Mouse (Mus musculus): ENCODE data around the gene Vps13d. TPM values are rescaled to one million over a fixed set of nuclear protein-coding genes. Genes with fewer than 3 reads are reported as not detected.
"Not testable (repeated sequence)": the region's sequence is repeated elsewhere in the genome, so short reads cannot be mapped to it uniquely, and the experiment has no call there.

Gene Vps13d
- polyA plus RNA-seq, 1 experiment from 2014 or later = 11.6 TPM

GRCm38 (mm10) chr4:145193406-145193805 lies 1.4 kb downstream of the Vps13d start:
- Histone ChIP-seq H3K4me1 (replicated peaks) (peaks cover 19% of the 10 kb centered on the region), H3K36me3 (peaks cover 24% of the 10 kb centered on the region), H3K4me3 (replicated peaks) (peak overlapping the region; percentile 89), H3K4me2 (peak overlapping the region; percentile 98), H3K9ac (replicated peaks) (peak overlapping the region; percentile 80; the same call in 1 of the 2 replicates), H3K27ac (peak overlapping the region; percentile 72; the same call in 1 of the 2 replicates), H3K27me3 (no peaks in the 10 kb centered on the region), H3K9me3 (no peaks in the 10 kb centered on the region)
- WGBS = 33% methylated on average over 3 of the region's 3 CpGs
- no peak for ATAC-seq (ENCODE audit: insufficient number of reproducible peaks, insufficient read depth, low FRiP score, low TSS enrichment, low read depth)

- no peak for ATAC-seq (ENCODE audit: insufficient number of reproducible peaks, insufficient read depth, low FRiP score, low TSS enrichment, low read depth)
- Histone ChIP-seq H3K36me3 (peaks cover 26% of the 10 kb centered on the region), H3K4me2 (no peak overlapping the region)
Observed at GRCm38 (mm10) chr4:145192686-145193085, 2.1 kb downstream of the Vps13d start.

GRCm38 (mm10) chr4:145188561-145188960 lies 6.2 kb downstream of the Vps13d start:
- Histone ChIP-seq H3K4me3 (replicated peaks) (no peak overlapping the region), H3K4me2 (no peak overlapping the region), H3K36me3 (peaks cover 59% of the 10 kb centered on the region), H3K9me3 (no peaks in the 10 kb centered on the region), H3K27ac (no peak overlapping the region), H3K4me1 (replicated peaks) (peaks cover 13% of the 10 kb centered on the region), H3K9ac (replicated peaks) (no peak overlapping the region), H3K27me3 (no peaks in the 10 kb centered on the region)
- no peak for ATAC-seq (ENCODE audit: insufficient number of reproducible peaks, insufficient read depth, low FRiP score, low TSS enrichment, low read depth)

More at GRCm38 (mm10) chr4:145192686-145193085, 2.1 kb downstream of the Vps13d start:
- H3K4me1 ChIP-seq (replicated peaks) = peaks cover 19% of the 10 kb centered on the region
- H3K27me3 ChIP-seq = no peaks in the 10 kb centered on the region
- no peak overlapping the region for H3K9ac ChIP-seq (replicated peaks)
- H3K27ac ChIP-seq = no peak overlapping the region
- no peaks in the 10 kb centered on the region for H3K9me3 ChIP-seq
- no peak overlapping the region for H3K4me3 ChIP-seq (replicated peaks)

- Histone ChIP-seq H3K27ac (no peak overlapping the region), H3K36me3 (peaks cover 61% of the 10 kb centered on the region), H3K9ac (replicated peaks) (no peak overlapping the region), H3K4me1 (replicated peaks) (0 out of 2 replicates have a peak, but pooled peaks cover 4% of the 10 kb centered on the region), H3K9me3 (no peaks in the 10 kb centered on the region), H3K27me3 (no peaks in the 10 kb centered on the region), H3K4me2 (no peak overlapping the region), H3K4me3 (replicated peaks) (no peak overlapping the region)
- WGBS = 79% methylated on average over 2 of the region's 2 CpGs
- ATAC-seq (ENCODE audit: insufficient number of reproducible peaks, insufficient read depth, low FRiP score, low TSS enrichment, low read depth) = no peak
Observed at GRCm38 (mm10) chr4:145187619-145188018, 7.2 kb downstream of the Vps13d start.

GRCm38 (mm10) chr4:145178918-145179549 lies 15.8 kb downstream of the Vps13d start:
- Histone ChIP-seq H3K27ac (no peak overlapping the region), H3K36me3 (peaks cover 66% of the 10 kb centered on the region), H3K9ac (replicated peaks) (no peak overlapping the region), H3K4me1 (replicated peaks) (no peaks in the 10 kb centered on the region), H3K4me2 (no peak overlapping the region), H3K9me3 (no peaks in the 10 kb centered on the region), H3K4me3 (replicated peaks) (no peak overlapping the region), H3K27me3 (no peaks in the 10 kb centered on the region)
- no peak for ATAC-seq (ENCODE audit: insufficient number of reproducible peaks, insufficient read depth, low FRiP score, low TSS enrichment, low read depth)
- WGBS = 94% methylated on average over 5 of the region's 5 CpGs

GRCm38 (mm10) chr4:145165542-145165941 lies 29.3 kb downstream of the Vps13d start:
- not testable (repeated sequence) for ATAC-seq (ENCODE audit: insufficient number of reproducible peaks, insufficient read depth, low FRiP score, low TSS enrichment, low read depth); H3K4me1 ChIP-seq (replicated peaks); H3K27ac ChIP-seq; H3K4me3 ChIP-seq (replicated peaks); H3K4me2 ChIP-seq; H3K9me3 ChIP-seq; H3K9ac ChIP-seq (replicated peaks); H3K27me3 ChIP-seq
- peaks cover 94% of the 10 kb centered on the region for H3K36me3 ChIP-seq
- 94% methylated on average over 3 of the region's 3 CpGs for WGBS

GRCm38 (mm10) chr4:145164111-145164510 lies 30.7 kb downstream of the Vps13d start:
- peaks cover 92% of the 10 kb centered on the region for H3K36me3 ChIP-seq
- 95% methylated on average over 4 of the region's 4 CpGs for WGBS
- H3K27me3 ChIP-seq = no peaks in the 10 kb centered on the region

GRCm38 (mm10) chr4:145161243-145161642 lies 33.6 kb downstream of the Vps13d start:
- no peaks in the 10 kb centered on the region for H3K4me1 ChIP-seq (replicated peaks)
- 0 out of 2 replicates have a peak, but pooled peaks cover 5% of the 10 kb centered on the region for H3K9me3 ChIP-seq
- H3K4me3 ChIP-seq (replicated peaks) = no peak overlapping the region
- no peak for ATAC-seq (ENCODE audit: insufficient number of reproducible peaks, insufficient read depth, low FRiP score, low TSS enrichment, low read depth)
- WGBS = 68% methylated on average over 1 of the region's 1 CpGs
- no peaks in the 10 kb centered on the region for H3K27me3 ChIP-seq
- H3K4me2 ChIP-seq = no peak overlapping the region
- peaks cover 95% of the 10 kb centered on the region for H3K36me3 ChIP-seq
- no peak overlapping the region for H3K27ac ChIP-seq
- no peak overlapping the region for H3K9ac ChIP-seq (replicated peaks)

More at GRCm38 (mm10) chr4:145164111-145164510, 30.7 kb downstream of the Vps13d start:
- Histone ChIP-seq H3K4me2 (no peak overlapping the region), H3K9ac (replicated peaks) (no peak overlapping the region), H3K4me3 (replicated peaks) (no peak overlapping the region), H3K27ac (no peak overlapping the region), H3K4me1 (replicated peaks) (no peaks in the 10 kb centered on the region), H3K9me3 (no peaks in the 10 kb centered on the region)
- no peak for ATAC-seq (ENCODE audit: insufficient number of reproducible peaks, insufficient read depth, low FRiP score, low TSS enrichment, low read depth)

- peaks cover 93% of the 10 kb centered on the region for H3K36me3 ChIP-seq
- no peak for ATAC-seq (ENCODE audit: insufficient number of reproducible peaks, insufficient read depth, low FRiP score, low TSS enrichment, low read depth)
- 52% methylated on average over 8 of the region's 8 CpGs for WGBS
Observed at GRCm38 (mm10) chr4:145155956-145156355, 38.8 kb downstream of the Vps13d start.

GRCm38 (mm10) chr4:145151103-145151486 lies 43.7 kb downstream of the Vps13d start:
- Histone ChIP-seq H3K4me3 (replicated peaks) (no peak overlapping the region), H3K9me3 (no peaks in the 10 kb centered on the region)
- ATAC-seq (ENCODE audit: insufficient number of reproducible peaks, insufficient read depth, low FRiP score, low TSS enrichment, low read depth) = no peak

More at GRCm38 (mm10) chr4:145155956-145156355, 38.8 kb downstream of the Vps13d start:
- Histone ChIP-seq H3K9me3 (0 out of 2 replicates have a peak, but pooled peaks cover 5% of the 10 kb centered on the region), H3K4me3 (replicated peaks) (no peak overlapping the region), H3K27me3 (no peaks in the 10 kb centered on the region), H3K4me1 (replicated peaks) (no peaks in the 10 kb centered on the region), H3K4me2 (no peak overlapping the region), H3K9ac (replicated peaks) (no peak overlapping the region), H3K27ac (no peak overlapping the region)

GRCm38 (mm10) chr4:145150345-145151102 lies 44.3 kb downstream of the Vps13d start:
- no peak for ATAC-seq (ENCODE audit: insufficient number of reproducible peaks, insufficient read depth, low FRiP score, low TSS enrichment, low read depth)
- Histone ChIP-seq H3K9me3 (no peaks in the 10 kb centered on the region), H3K4me1 (replicated peaks) (no peaks in the 10 kb centered on the region), H3K36me3 (peaks cover 77% of the 10 kb centered on the region), H3K4me2 (no peak overlapping the region), H3K27ac (no peak overlapping the region), H3K9ac (replicated peaks) (no peak overlapping the region), H3K27me3 (no peaks in the 10 kb centered on the region), H3K4me3 (replicated peaks) (no peak overlapping the region)
- whole genome bisulfite sequencing = 76% methylated on average over 5 of the region's 5 CpGs

More at GRCm38 (mm10) chr4:145151103-145151486, 43.7 kb downstream of the Vps13d start:
- 83% methylated on average over 1 of the region's 1 CpGs for WGBS
- Histone ChIP-seq H3K9ac (replicated peaks) (no peak overlapping the region), H3K27me3 (no peaks in the 10 kb centered on the region), H3K4me1 (replicated peaks) (no peaks in the 10 kb centered on the region), H3K36me3 (peaks cover 83% of the 10 kb centered on the region), H3K4me2 (no peak overlapping the region), H3K27ac (no peak overlapping the region)
